Mouse (Mus musculus) c-Kit-negative CD71-positive TER-119-positive erythroid progenitor cells, embryonic 14.5 days (primary cell): Measurements from ENCODE around the gene Pdcd11.
"Not testable (repeated sequence)": the region's sequence is repeated elsewhere in the genome, so short reads cannot be mapped to it uniquely, and the experiment has no call there.

Source experiments
- DNase-seq: peaks from one replicate; pipeline ENCODE4 v3.0.0-alpha.2; 2013; ENCODE audit warnings: low read depth, low spot score

The Pdcd11 gene

GRCm38 (mm10) chr19:47128164-47128563 lies 37.6 kb downstream of the Pdcd11 start:
- no peak for DNase-seq

DNA sequence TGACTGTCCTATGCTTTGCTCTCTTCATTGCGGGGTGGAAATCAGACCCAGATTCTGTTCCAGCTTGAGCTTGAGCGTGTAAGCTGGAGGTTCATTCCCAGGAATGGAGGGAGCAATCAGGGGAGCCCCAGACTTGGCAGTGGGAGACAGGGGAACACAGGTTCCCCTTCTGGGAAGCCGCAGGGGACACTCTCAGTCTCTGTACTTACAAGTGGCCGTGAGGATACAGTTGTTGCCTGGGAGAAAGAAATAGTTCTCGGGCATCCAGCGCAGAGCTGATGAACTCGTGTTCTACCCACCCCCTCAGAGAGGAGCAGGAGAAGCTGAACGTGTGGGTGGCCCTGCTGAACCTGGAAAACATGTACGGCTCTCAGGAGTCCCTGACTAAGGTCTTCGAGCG lies 38.3 kb downstream of the Pdcd11 start:
- no peak for DNase-seq

- no peak for DNase-seq
Measured at GRCm38 (mm10) chr19:47130551-47131125, 40.1 kb downstream of the Pdcd11 start.

- no peak for DNase-seq
Measured at GRCm38 (mm10) chr19:47133161-47133560, 42.6 kb downstream of the Pdcd11 start.

- DNase-seq = no peak
Measured at GRCm38 (mm10) chr19:47135568-47135967, 45.0 kb downstream of the Pdcd11 start.

- no peak for DNase-seq
Measured at GRCm38 (mm10) chr19:47136170-47136569, 45.6 kb downstream of the Pdcd11 start.

DNA sequence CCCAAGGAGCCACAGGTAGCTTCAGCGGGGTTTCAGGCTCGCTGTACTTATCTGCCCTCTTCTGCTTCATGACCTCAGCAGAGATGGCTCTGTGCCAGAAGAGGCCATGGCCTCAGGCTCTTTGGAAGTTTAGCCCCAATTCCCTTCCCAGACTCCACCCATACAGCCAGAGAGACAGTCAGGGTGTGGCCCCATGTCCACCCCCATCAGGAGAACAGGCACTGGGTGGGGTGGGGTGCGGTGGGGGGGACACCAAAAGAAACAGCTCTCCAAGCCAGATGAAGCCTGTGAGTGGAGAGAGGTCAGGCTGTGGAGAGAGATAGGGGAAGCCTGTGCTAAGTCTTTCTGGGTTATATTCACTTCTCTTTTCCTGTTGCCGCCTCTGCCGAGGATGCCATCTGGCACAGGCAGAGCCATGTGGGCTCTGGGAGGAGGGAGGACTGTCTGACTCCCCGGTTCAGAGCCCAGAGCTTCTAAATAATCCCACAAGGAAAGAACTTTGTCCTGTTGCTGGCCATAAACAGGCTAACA lies 46.5 kb downstream of the Pdcd11 start:
- no peak for DNase-seq

DNA sequence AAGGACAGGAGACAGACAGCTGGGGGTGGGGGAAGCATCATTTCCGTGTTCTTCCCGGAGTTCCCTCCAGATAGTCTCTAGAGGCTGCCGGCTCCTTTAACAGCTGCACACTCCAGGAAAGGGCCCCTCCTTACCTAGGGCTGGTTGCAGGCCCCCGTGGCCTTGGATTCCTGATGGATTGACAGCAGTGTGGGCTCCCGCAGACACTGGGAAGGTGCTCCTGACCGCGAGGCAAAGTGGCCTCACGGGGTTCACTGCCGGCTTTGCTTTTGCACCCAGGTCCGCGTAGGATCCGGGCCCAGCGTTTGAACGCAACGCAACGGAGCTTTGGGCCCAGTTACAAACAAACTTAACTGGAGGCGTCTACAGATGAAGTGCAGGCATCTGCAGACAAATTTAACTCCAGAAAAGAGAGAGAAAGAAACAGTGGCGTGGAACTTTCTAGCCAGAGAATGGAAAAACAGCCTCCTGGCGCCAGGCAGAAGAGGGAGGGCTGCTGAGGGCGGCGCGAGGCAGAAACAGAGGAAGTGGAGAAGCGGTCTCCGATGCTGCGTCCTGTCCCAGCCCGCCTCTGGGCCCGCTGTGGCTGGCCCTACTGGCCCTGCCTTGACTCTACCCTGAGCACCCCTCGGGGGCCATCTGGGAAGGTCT lies 47.3 kb downstream of the Pdcd11 start, which contains the start of gene Calhm2:
Gene Calhm2, minus strand, starts transcription at position 524 of the 651 bp plus-strand sequence.
- DNase-seq = no peak

GRCm38 (mm10) chr19:47139611-47140010 lies 49.0 kb downstream of the Pdcd11 start:
- not testable (repeated sequence) for DNase-seq

DNA sequence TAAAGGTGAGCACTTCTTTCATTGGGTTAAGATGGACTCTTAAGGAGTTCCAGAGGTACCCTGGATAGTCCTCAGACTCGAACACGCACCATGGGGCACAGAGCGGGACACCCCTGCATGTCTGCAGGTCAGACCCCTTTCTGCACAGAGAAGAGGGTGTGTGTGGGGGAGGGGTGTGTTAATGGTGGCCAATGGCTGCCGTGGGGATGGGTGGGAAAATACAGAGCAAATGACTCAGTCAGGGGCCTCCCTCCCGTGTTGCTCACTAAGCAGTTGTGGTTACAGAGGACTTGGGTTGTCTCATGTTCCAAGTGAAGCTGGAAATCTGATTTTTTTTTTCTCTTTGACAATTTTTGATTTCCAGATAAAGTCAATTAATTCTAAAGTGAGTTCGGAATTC lies 51.9 kb downstream of the Pdcd11 start:
- DNase-seq = no peak

DNA sequence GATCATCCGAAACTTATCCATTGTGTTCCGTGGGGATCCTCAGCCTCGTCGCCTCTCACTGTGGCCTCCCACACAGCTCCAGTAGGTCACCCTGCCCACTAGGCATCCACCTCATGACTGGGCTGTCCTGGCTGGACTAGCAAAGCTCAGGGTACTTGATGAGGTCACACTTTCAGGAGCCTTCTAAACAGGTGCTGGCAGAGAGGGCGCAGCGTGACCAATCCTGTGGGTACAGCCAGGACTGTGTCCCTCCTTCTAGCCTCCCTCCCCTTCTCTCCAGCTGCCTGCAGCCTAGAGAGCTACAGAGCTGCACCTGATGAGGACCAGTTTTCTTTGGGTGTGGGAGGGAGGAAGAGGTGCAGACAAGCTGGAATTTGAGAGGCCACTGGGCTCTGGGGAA lies 53.6 kb downstream of the Pdcd11 start, which contains the start of gene Calhm1:
Gene Calhm1, minus strand, starts transcription at position 101 of the 400 bp plus-strand sequence.
- no peak for DNase-seq

GRCm38 (mm10) chr19:47148267-47148847 lies 57.8 kb downstream of the Pdcd11 start:
- DNase-seq = no peak

DNA sequence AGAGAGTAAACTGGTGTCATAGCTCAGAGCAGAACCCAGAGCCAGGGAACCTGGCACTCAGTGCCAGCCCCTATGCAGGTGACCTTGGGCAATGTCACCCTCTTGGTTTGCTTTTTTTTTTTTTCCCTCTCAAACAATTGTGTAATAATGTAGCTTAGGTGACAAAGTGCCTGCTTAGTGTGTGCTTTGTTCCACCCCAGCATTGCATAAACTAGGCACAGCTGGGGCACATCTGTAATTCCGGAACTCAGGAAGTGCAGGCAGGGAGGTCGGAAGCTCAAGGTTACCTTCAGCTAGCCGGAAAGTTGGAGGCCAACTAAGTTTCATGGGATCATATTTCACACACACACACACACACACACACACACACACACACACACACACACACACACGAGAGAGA lies 59.3 kb downstream of the Pdcd11 start:
- DNase-seq = no peak

- no peak for DNase-seq
Measured at GRCm38 (mm10) chr19:47151332-47152061, 60.9 kb downstream of the Pdcd11 start.

DNA sequence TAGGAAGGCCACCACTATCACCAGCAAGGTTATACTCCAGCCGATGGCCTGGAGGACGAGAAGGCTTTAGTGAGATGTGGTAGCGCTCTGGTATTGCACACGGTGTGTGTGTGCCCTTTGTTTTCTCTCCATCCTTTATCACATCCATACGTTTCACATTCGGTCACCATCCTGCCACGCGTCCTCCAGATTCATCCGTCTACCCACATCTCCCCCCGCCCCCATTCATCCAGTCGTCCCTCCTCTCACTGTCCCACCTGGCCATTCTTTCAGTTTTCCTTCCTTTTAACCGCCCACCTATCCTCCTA lies 61.4 kb downstream of the Pdcd11 start:
- DNase-seq = no peak

DNA sequence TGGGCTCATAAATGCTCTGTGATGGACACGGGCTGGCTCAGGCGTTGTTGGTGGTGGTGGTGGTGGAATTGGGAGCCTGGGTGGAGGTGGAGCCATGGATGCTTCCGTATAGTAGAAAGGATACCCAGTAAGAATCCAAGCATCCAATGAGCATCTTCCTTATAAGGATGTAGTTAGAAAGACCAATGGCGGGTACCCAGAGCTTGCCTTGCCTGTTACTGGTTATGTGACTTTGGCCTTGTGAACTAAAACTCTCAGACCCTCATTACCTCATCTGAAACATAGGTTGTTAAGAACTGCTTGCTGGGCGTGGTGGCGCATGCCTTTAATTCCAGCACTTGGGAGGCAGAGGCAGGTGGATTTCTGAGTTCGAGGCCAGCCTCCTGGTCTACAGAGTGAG lies 63.2 kb downstream of the Pdcd11 start:
- no peak for DNase-seq

- DNase-seq = no peak
Measured at GRCm38 (mm10) chr19:47157664-47158063, 67.1 kb downstream of the Pdcd11 start, which contains the start of gene Calhm3. Gene Calhm3, minus strand, starts transcription at chr19:47157764.

DNA sequence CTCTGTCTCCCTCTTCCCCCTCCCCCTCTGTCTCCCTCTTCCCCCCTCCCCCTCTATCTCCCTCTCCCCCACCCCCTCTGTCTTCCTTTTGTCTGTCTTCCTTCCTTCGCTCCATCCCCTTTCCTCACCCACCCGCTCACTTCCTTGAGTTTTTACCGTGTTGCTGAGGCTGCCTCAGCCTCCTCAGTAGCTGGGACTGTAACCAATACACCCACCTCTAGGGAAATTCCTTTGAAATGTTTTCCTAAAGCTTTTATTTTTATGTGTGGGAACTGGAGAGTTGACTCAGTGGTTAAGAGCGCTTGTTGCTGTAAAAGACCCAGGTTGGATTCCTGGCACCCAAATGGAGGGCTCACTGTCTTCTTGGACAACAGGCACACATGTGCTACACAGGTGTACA lies 71.1 kb downstream of the Pdcd11 start:
- no peak for DNase-seq

- no peak for DNase-seq
Measured at GRCm38 (mm10) chr19:47163176-47163744, 72.7 kb downstream of the Pdcd11 start.

DNA sequence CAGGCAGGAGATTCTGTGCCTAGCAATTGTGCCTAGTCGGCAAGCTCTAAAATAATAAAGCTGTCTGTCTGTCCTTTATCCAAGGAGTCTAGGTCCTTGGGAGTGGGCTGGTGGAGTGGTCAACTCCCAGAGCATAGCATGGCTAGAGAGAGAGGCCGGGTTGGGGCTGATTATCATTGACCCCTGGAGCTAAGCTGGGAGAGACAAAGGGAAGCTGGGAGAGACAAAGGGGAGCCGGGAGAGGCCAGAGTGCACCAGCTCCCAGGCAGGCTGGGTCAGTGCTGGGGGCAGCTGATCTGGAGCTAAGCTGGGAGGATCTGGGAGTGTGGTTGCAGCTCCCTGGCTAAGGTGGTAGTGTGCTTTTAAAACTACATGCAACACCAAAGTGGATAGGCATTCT lies 76.2 kb downstream of the Pdcd11 start:
- DNase-seq = no peak

GRCm38 (mm10) chr19:47167617-47168214 lies 77.1 kb downstream of the Pdcd11 start:
- DNase-seq = no peak
